Mouse (Mus musculus): ENCODE results near the gene Anapc11. TPM values are rescaled to one million over a fixed set of nuclear protein-coding genes. Genes with fewer than 3 reads are reported as not detected.

The Anapc11 gene
- polyA plus RNA-seq, 1 experiment, result 137 TPM

DNA sequence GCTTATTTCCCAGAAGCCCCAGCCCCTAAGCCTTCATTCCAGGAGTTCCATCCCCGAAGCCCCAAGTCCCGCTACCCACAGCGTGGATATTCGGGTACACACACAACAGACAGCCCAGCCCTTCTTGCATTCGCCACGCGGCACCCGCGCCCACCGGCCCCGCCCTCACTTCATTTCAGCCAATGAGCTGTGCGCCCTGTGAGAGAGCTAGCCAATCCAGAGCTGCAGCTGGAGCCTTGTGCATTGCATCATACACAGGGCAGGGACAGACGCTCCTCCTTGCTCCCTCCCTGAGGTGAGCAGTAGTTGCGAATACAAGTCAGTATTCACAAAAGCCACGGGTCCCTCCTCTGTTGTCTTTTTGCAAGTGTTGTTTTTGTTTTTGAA is 45.4 kb downstream of the Anapc11 start, which contains the start of gene Pycr1:
Pycr1 (minus strand) TSS at position 169 of the 387 bp plus-strand sequence.
- peak; percentile 97 for DNase-seq
- under 1% methylated on average over 15 of the region's 15 CpGs for WGBS

GRCm38 (mm10) chr11:120647047-120647830 is 49.0 kb downstream of the Anapc11 start:
- H3K27ac ChIP-seq (ENCODE audit: insufficient read depth, low read depth, low read length), result no peak overlapping the region
- no peaks in the 10 kb centered on the region for H3K36me3 ChIP-seq (ENCODE audit: control insufficient read depth, insufficient read depth, low read length)
- no peak for DNase-seq
- no peak for TF ChIP-seq POLR2A (IDR thresholded peaks at IDR 0.05; ENCODE audit: low read depth, low read length)
- TF ChIP-seq CTCF (conservative IDR thresholded peaks at IDR 0.05; ENCODE audit: insufficient read depth, insufficient read length, low read depth, low read length), result no peak
- no peak overlapping the region for H3K4me3 ChIP-seq (ENCODE audit: insufficient read depth, low read depth, low read length)
- H3K27me3 ChIP-seq (replicated peaks; ENCODE audit: control insufficient read depth, insufficient read depth, low read length), result no peaks in the 10 kb centered on the region
- WGBS, result 90% methylated on average over 35 of the region's 35 CpGs
- H3K4me1 ChIP-seq (ENCODE audit: control insufficient read depth, insufficient read depth, low read length), result peaks cover 3% of the 10 kb centered on the region; the same call in 1 of the 2 replicates

More for the DNA sequence above, 45.4 kb downstream of the Anapc11 start, which contains the start of gene Pycr1:
- Histone ChIP-seq H3K36me3 (ENCODE audit: control insufficient read depth, insufficient read depth, low read length) (no peaks in the 10 kb centered on the region), H3K4me1 (ENCODE audit: control insufficient read depth, insufficient read depth, low read length) (peaks cover 3% of the 10 kb centered on the region; the same call in 1 of the 2 replicates), H3K27ac (ENCODE audit: insufficient read depth, low read depth, low read length) (no peak within 1 kb of the TSS), H3K4me3 (ENCODE audit: insufficient read depth, low read depth, low read length) (peak within 1 kb of the TSS; percentile 51), H3K27me3 (replicated peaks; ENCODE audit: control insufficient read depth, insufficient read depth, low read length) (no peaks in the 10 kb centered on the region)
- TF ChIP-seq POLR2A (IDR thresholded peaks at IDR 0.05; ENCODE audit: low read depth, low read length), result no peak
- TF ChIP-seq CTCF (conservative IDR thresholded peaks at IDR 0.05; ENCODE audit: insufficient read depth, insufficient read length, low read depth, low read length), result no peak

GRCm38 (mm10) chr11:120648001-120648476 is 49.8 kb downstream of the Anapc11 start, which contains the start of gene Myadml2:
Gene Myadml2, minus strand, starts transcription at chr11:120648158.
- H3K4me3 ChIP-seq (ENCODE audit: insufficient read depth, low read depth, low read length), result no peak within 1 kb of the TSS
- H3K4me1 ChIP-seq (ENCODE audit: control insufficient read depth, insufficient read depth, low read length), result peaks cover 2% of the 10 kb centered on the region; the same call in 1 of the 2 replicates
- no peak within 1 kb of the TSS for H3K27ac ChIP-seq (ENCODE audit: insufficient read depth, low read depth, low read length)
- no peak for TF ChIP-seq POLR2A (IDR thresholded peaks at IDR 0.05; ENCODE audit: low read depth, low read length)
- TF ChIP-seq CTCF (conservative IDR thresholded peaks at IDR 0.05; ENCODE audit: insufficient read depth, insufficient read length, low read depth, low read length), result no peak
- no peak for DNase-seq
- H3K27me3 ChIP-seq (replicated peaks; ENCODE audit: control insufficient read depth, insufficient read depth, low read length), result no peaks in the 10 kb centered on the region
- H3K36me3 ChIP-seq (ENCODE audit: control insufficient read depth, insufficient read depth, low read length), result no peaks in the 10 kb centered on the region
- WGBS, result 13% methylated on average over 13 of the region's 13 CpGs

- no peak overlapping the region for H3K4me3 ChIP-seq (ENCODE audit: insufficient read depth, low read depth, low read length)
- H3K36me3 ChIP-seq (ENCODE audit: control insufficient read depth, insufficient read depth, low read length), result no peaks in the 10 kb centered on the region
- no peaks in the 10 kb centered on the region for H3K27me3 ChIP-seq (replicated peaks; ENCODE audit: control insufficient read depth, insufficient read depth, low read length)
- 76% methylated on average over 3 of the region's 3 CpGs for WGBS
- H3K27ac ChIP-seq (ENCODE audit: insufficient read depth, low read depth, low read length), result no peak overlapping the region
- TF ChIP-seq CTCF (conservative IDR thresholded peaks at IDR 0.05; ENCODE audit: insufficient read depth, insufficient read length, low read depth, low read length) (peak; percentile 47), POLR2A (IDR thresholded peaks at IDR 0.05; ENCODE audit: low read depth, low read length) (no peak)
- peaks cover 2% of the 10 kb centered on the region; the same call in 1 of the 2 replicates for H3K4me1 ChIP-seq (ENCODE audit: control insufficient read depth, insufficient read depth, low read length)
- DNase-seq, result no peak
Observed at GRCm38 (mm10) chr11:120651872-120652271, 53.7 kb downstream of the Anapc11 start.

GRCm38 (mm10) chr11:120654741-120655140 is 56.5 kb downstream of the Anapc11 start:
- TF ChIP-seq POLR2A (IDR thresholded peaks at IDR 0.05; ENCODE audit: low read depth, low read length) (no peak), CTCF (conservative IDR thresholded peaks at IDR 0.05; ENCODE audit: insufficient read depth, insufficient read length, low read depth, low read length) (no peak)
- Histone ChIP-seq H3K4me3 (ENCODE audit: insufficient read depth, low read depth, low read length) (no peak overlapping the region), H3K36me3 (ENCODE audit: control insufficient read depth, insufficient read depth, low read length) (no peaks in the 10 kb centered on the region), H3K27me3 (replicated peaks; ENCODE audit: control insufficient read depth, insufficient read depth, low read length) (no peaks in the 10 kb centered on the region), H3K27ac (ENCODE audit: insufficient read depth, low read depth, low read length) (no peak overlapping the region), H3K4me1 (ENCODE audit: control insufficient read depth, insufficient read depth, low read length) (peaks cover 10% of the 10 kb centered on the region; the same call in 1 of the 2 replicates)
- peak; percentile 59 for DNase-seq
- WGBS, result 78% methylated on average over 3 of the region's 3 CpGs

- peak; percentile 83 for DNase-seq
- no peaks in the 10 kb centered on the region for H3K36me3 ChIP-seq (ENCODE audit: control insufficient read depth, insufficient read depth, low read length)
- H3K4me3 ChIP-seq (ENCODE audit: insufficient read depth, low read depth, low read length), result no peak overlapping the region
- no peak overlapping the region for H3K27ac ChIP-seq (ENCODE audit: insufficient read depth, low read depth, low read length)
- TF ChIP-seq CTCF (conservative IDR thresholded peaks at IDR 0.05; ENCODE audit: insufficient read depth, insufficient read length, low read depth, low read length) (no peak), POLR2A (IDR thresholded peaks at IDR 0.05; ENCODE audit: low read depth, low read length) (no peak)
- H3K27me3 ChIP-seq (replicated peaks; ENCODE audit: control insufficient read depth, insufficient read depth, low read length), result no peaks in the 10 kb centered on the region
- H3K4me1 ChIP-seq (ENCODE audit: control insufficient read depth, insufficient read depth, low read length), result peaks cover 10% of the 10 kb centered on the region; the same call in 1 of the 2 replicates
- 56% methylated on average over 4 of the region's 4 CpGs for WGBS
Observed at GRCm38 (mm10) chr11:120657301-120657700, 59.1 kb downstream of the Anapc11 start.

Other genes with a start within 250 kb of the Anapc11 start
- gene Actg1, start 249.9 kb upstream of the Anapc11 start, polyA plus RNA-seq (2012; rRNA removed), result 828 and 981 TPM in 2 replicates
- gene Fscn2, start 236.9 kb upstream of the Anapc11 start, polyA plus RNA-seq (2012; rRNA removed), result 0.16 and 0.19 TPM in 2 replicates
- gene Faap100, start 219.7 kb upstream of the Anapc11 start, polyA plus RNA-seq (2012; rRNA removed), result 30.3 and 45.1 TPM in 2 replicates
- gene Nploc4, start 160.7 kb upstream of the Anapc11 start, polyA plus RNA-seq (2012; rRNA removed), result 39.5 and 45.4 TPM in 2 replicates
- 0.05 and 0.48 TPM in 2 replicates for gene Tspan10, start 155.8 kb upstream of the Anapc11 start, polyA plus RNA-seq (2012; rRNA removed)
- 1.8 TPM in 2 replicates for gene Pde6g, start 144.9 kb upstream of the Anapc11 start, polyA plus RNA-seq (2012; rRNA removed)
- gene Oxld1, start 140.4 kb upstream of the Anapc11 start, polyA plus RNA-seq (2012; rRNA removed), result 48.6 and 49.3 TPM in 2 replicates
- 14.8 and 15.1 TPM in 2 replicates for gene Ccdc137, start 140.3 kb upstream of the Anapc11 start, polyA plus RNA-seq (2012; rRNA removed)
- gene Arl16, start 130.8 kb upstream of the Anapc11 start, polyA plus RNA-seq (2012; rRNA removed), result 21.1 and 23.8 TPM in 2 replicates
- gene Mrpl12, start 113.8 kb upstream of the Anapc11 start, polyA plus RNA-seq (2012; rRNA removed), result 282 and 300 TPM in 2 replicates
- 751 and 939 TPM in 2 replicates for gene Slc25a10, start 106.6 kb upstream of the Anapc11 start, polyA plus RNA-seq (2012; rRNA removed)
- gene Gcgr, start 67.7 kb upstream of the Anapc11 start, polyA plus RNA-seq (2012; rRNA removed), result 52.8 and 77.3 TPM in 2 replicates
- 129 and 131 TPM in 2 replicates for gene Mcrip1, start 48.7 kb upstream of the Anapc11 start, polyA plus RNA-seq (2012; rRNA removed)
- 9.5 TPM in 1 of 2 replicates, not detected in the other for gene Ppp1r27, start 47.3 kb upstream of the Anapc11 start, polyA plus RNA-seq (2012; rRNA removed)
- gene P4hb, start 25.2 kb upstream of the Anapc11 start, polyA plus RNA-seq (2012; rRNA removed), result 323 and 342 TPM in 2 replicates
- gene Arhgdia, start 16.8 kb upstream of the Anapc11 start, polyA plus RNA-seq (2012; rRNA removed), result 543 and 613 TPM in 2 replicates
- 18.8 and 29.0 TPM in 2 replicates for gene Alyref, start 56 bp upstream of the Anapc11 start, polyA plus RNA-seq (2012; rRNA removed)
- gene Npb, start 10.1 kb downstream of the Anapc11 start, polyA plus RNA-seq (2012; rRNA removed), result 7.7 and 12.9 TPM in 2 replicates
- 432 and 566 TPM in 2 replicates for gene Pcyt2, start 19.5 kb downstream of the Anapc11 start, polyA plus RNA-seq (2012; rRNA removed)
- gene Sirt7, start 26.8 kb downstream of the Anapc11 start, polyA plus RNA-seq (2012; rRNA removed), result 72.2 and 76.8 TPM in 2 replicates
- 62.2 and 66.1 TPM in 2 replicates for gene Mafg, start 35.2 kb downstream of the Anapc11 start, polyA plus RNA-seq (2012; rRNA removed)
- gene Pycr1, start 45.3 kb downstream of the Anapc11 start, polyA plus RNA-seq (2012; rRNA removed), result 1.0 and 1.5 TPM in 2 replicates
- gene Myadml2, start 49.7 kb downstream of the Anapc11 start, polyA plus RNA-seq (2012; rRNA removed), result 0.27 and 1.0 TPM in 2 replicates
- gene Notum, start 62.8 kb downstream of the Anapc11 start, polyA plus RNA-seq (2012; rRNA removed), result 25.5 and 26.1 TPM in 2 replicates
- gene Aspscr1, start 74.6 kb downstream of the Anapc11 start, polyA plus RNA-seq (2012; rRNA removed), result 105 and 106 TPM in 2 replicates
- gene Cenpx, start 115.3 kb downstream of the Anapc11 start, polyA plus RNA-seq (2012; rRNA removed), result 157 and 166 TPM in 2 replicates
- gene Lrrc45, start 115.5 kb downstream of the Anapc11 start, polyA plus RNA-seq (2012; rRNA removed), result 17.5 and 19.5 TPM in 2 replicates
- 14.5 and 17.0 TPM in 2 replicates for gene Rac3, start 123.0 kb downstream of the Anapc11 start, polyA plus RNA-seq (2012; rRNA removed)
- 910 and 990 TPM in 2 replicates for gene Dcxr, start 128.9 kb downstream of the Anapc11 start, polyA plus RNA-seq (2012; rRNA removed)
- 31.3 and 45.3 TPM in 2 replicates for gene Cbr2, start 133.7 kb downstream of the Anapc11 start, polyA plus RNA-seq (2012; rRNA removed)
- 0.53 and 0.55 TPM in 2 replicates for gene Hmga1b, start 164.4 kb downstream of the Anapc11 start, polyA plus RNA-seq (2012; rRNA removed)
- 69.0 and 80.5 TPM in 2 replicates for gene Rfng, start 185.8 kb downstream of the Anapc11 start, polyA plus RNA-seq (2012; rRNA removed)
- 173 and 175 TPM in 2 replicates for gene Gps1, start 185.9 kb downstream of the Anapc11 start, polyA plus RNA-seq (2012; rRNA removed)
- gene Dus1l, start 198.0 kb downstream of the Anapc11 start, polyA plus RNA-seq (2012; rRNA removed), result 42.3 and 42.6 TPM in 2 replicates
- 936 and 1,244 TPM in 2 replicates for gene Fasn, start 226.1 kb downstream of the Anapc11 start, polyA plus RNA-seq (2012; rRNA removed)